Mouse (Mus musculus): ENCODE measurements around the gene Slc1a7. TPM values are rescaled to one million over a fixed set of nuclear protein-coding genes. Genes with fewer than 3 reads are reported as not detected.

The Slc1a7 gene
- polyA plus RNA-seq, 1 experiment from 2014 or later, result not detected

DNA sequence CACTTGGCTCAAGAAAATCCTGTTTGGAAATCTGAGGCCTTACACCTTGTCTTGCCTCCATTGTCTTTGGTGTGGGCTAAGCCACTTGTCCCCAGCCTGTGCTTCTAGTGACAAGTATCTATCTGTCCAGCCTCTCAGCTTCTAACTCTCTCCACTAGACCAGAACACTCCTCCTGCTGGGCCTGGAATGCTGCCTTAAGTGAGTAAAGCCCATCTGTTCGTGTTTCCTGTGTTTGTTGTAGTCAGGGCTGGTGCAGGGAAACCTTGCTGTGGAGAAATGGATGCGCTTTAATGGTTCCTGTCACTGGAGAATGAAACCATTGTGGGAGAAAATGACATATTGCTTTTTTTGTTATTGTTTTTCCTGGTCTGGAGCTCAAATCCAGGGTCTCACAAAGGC, 11.4 kb downstream of the Slc1a7 start:
- H3K4me2 ChIP-seq (ENCODE audit: low read depth, low read length), result no peak overlapping the region
- no peak overlapping the region for H3K4me3 ChIP-seq (ENCODE audit: low read depth, low read length)
- no peak overlapping the region for H3K27ac ChIP-seq (ENCODE audit: low read depth)
- H3K27me3 ChIP-seq (ENCODE audit: insufficient read depth, low read length), result no peaks in the 10 kb centered on the region
- ATAC-seq (no peak), DNase-seq (no peak)
- TF ChIP-seq CTCF (IDR thresholded peaks at IDR 0.05; ENCODE audit: low read depth) (no peak), EP300 (IDR thresholded peaks at IDR 0.05; ENCODE audit: low read depth) (no peak)
- no peaks in the 10 kb centered on the region for H3K36me3 ChIP-seq (replicated peaks; ENCODE audit: insufficient read depth, low read length)
- H3K4me1 ChIP-seq (ENCODE audit: insufficient read depth), result no peaks in the 10 kb centered on the region
- no peak overlapping the region for H3K9ac ChIP-seq (replicated peaks)
- H3K9me3 ChIP-seq (ENCODE audit: low read length), result no peaks in the 10 kb centered on the region
- WGBS (ENCODE audit: insufficient replicate concordance), result 54% methylated on average over 2 of the region's 2 CpGs

DNA sequence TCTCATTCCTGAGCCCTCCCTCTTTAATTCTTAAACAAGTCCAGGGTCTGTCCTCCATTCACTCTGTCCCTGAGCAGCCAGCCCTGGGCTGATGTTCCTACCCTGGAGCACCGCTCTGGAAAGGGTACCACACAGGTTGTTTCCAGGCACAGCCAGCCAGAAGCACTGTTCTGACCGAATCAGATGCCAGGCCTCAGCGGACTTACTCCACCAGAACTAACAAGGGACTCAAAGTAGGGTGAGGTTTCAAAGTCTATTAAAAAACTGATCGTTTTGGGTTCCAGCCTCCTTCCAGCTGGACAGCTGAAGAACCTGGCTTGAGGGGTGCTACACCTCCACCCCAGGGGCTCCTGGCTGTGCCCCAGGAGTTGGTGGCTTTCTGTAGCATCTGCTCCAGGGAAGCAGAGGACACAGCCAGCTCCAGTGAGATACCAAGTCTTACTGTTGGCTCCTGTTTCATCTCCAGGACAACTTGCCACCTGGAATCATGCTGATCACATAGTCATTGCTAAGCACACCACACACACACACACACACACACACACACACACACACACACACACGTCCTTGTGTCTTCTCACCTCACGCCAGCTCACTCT, 12.0 kb downstream of the Slc1a7 start:
- DNase-seq, result no peak
- H3K27ac ChIP-seq (ENCODE audit: low read depth), result no peak overlapping the region
- H3K9ac ChIP-seq (replicated peaks), result no peak overlapping the region
- no peak overlapping the region for H3K4me3 ChIP-seq (ENCODE audit: low read depth, low read length)
- H3K9me3 ChIP-seq (ENCODE audit: low read length), result no peaks in the 10 kb centered on the region
- WGBS (ENCODE audit: insufficient replicate concordance), result 82% methylated on average over 6 of the region's 6 CpGs
- no peaks in the 10 kb centered on the region for H3K36me3 ChIP-seq (replicated peaks; ENCODE audit: insufficient read depth, low read length)
- TF ChIP-seq CTCF (IDR thresholded peaks at IDR 0.05; ENCODE audit: low read depth) (no peak), EP300 (IDR thresholded peaks at IDR 0.05; ENCODE audit: low read depth) (no peak)
- no peaks in the 10 kb centered on the region for H3K4me1 ChIP-seq (ENCODE audit: insufficient read depth)
- H3K27me3 ChIP-seq (ENCODE audit: insufficient read depth, low read length), result no peaks in the 10 kb centered on the region
- H3K4me2 ChIP-seq (ENCODE audit: low read depth, low read length), result no peak overlapping the region
- no peak for ATAC-seq

DNA sequence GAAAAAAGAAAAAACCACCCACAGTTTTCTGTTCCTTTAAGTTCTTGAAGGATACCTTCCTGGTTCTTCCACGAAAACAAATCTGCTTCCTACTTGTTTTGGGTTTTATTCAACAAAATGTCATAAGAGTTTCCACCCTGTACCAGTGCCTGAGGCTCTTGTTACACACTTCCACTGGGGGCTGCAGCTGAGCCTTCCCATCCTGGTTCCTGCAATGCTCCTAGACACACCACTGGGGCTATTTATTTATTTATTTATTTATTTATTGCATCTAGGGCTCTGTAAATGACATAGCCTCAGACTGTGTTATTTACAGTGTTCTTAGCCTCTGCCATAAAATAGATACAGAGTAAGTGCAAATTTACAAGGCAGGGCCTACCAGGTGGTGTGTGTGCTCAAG, 15.6 kb downstream of the Slc1a7 start:
- 73% methylated on average over 1 of the region's 1 CpGs for WGBS (ENCODE audit: insufficient replicate concordance)
- TF ChIP-seq EP300 (IDR thresholded peaks at IDR 0.05; ENCODE audit: low read depth), result no peak
- no peak for TF ChIP-seq CTCF (IDR thresholded peaks at IDR 0.05; ENCODE audit: low read depth)
- H3K27ac ChIP-seq (ENCODE audit: low read depth), result no peak overlapping the region
- no peaks in the 10 kb centered on the region for H3K27me3 ChIP-seq (ENCODE audit: insufficient read depth, low read length)
- no peak overlapping the region for H3K9ac ChIP-seq (replicated peaks)
- no peak overlapping the region for H3K4me3 ChIP-seq (ENCODE audit: low read depth, low read length)
- no peak for DNase-seq
- H3K9me3 ChIP-seq (ENCODE audit: low read length), result no peaks in the 10 kb centered on the region
- H3K4me1 ChIP-seq (ENCODE audit: insufficient read depth), result no peaks in the 10 kb centered on the region
- no peak for ATAC-seq
- H3K36me3 ChIP-seq (replicated peaks; ENCODE audit: insufficient read depth, low read length), result no peaks in the 10 kb centered on the region
- H3K4me2 ChIP-seq (ENCODE audit: low read depth, low read length), result no peak overlapping the region

DNA sequence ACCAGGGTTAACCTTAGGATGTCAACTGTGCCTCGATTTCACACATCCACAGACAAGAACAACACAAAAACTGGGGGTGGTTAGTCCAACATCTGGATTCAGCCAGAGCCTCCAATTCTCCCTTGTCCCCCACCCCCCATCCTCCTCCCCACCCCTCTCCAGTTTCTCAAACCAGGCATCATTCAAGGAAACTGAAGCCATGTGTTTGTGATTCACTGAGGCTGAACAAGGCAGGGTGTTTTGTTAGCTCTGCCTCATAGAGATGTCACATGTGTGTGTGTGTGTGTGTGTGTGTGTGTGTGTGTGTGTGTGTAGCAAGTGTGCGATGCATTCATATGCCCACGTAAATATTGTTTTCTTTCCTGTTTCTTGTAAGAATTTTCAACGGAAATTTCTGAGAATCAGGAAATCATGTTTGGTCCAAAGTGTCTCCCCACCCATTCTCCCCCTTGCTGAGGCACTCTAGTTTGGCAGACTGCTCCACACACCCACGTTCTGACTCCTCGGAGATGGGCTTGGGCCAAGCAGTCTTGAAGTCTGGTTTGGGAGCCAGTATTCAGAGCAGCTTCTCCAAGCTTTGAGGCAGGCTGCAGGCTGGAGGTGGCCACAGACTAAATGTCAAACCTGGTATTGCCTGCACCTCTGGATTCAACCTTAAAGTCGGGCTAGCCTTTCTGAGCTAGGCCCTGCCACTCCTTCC, 16.3 kb downstream of the Slc1a7 start:
- Histone ChIP-seq H3K9ac (replicated peaks) (no peak overlapping the region), H3K36me3 (replicated peaks; ENCODE audit: insufficient read depth, low read length) (no peaks in the 10 kb centered on the region), H3K4me3 (ENCODE audit: low read depth, low read length) (no peak overlapping the region), H3K4me2 (ENCODE audit: low read depth, low read length) (no peak overlapping the region), H3K4me1 (ENCODE audit: insufficient read depth) (no peaks in the 10 kb centered on the region), H3K9me3 (ENCODE audit: low read length) (no peaks in the 10 kb centered on the region), H3K27me3 (ENCODE audit: insufficient read depth, low read length) (no peaks in the 10 kb centered on the region), H3K27ac (ENCODE audit: low read depth) (no peak overlapping the region)
- TF ChIP-seq CTCF (IDR thresholded peaks at IDR 0.05; ENCODE audit: low read depth) (no peak), EP300 (IDR thresholded peaks at IDR 0.05; ENCODE audit: low read depth) (no peak)
- ATAC-seq (no peak), DNase-seq (no peak)
- 64% methylated on average over 7 of the region's 7 CpGs for WGBS (ENCODE audit: insufficient replicate concordance)

DNA sequence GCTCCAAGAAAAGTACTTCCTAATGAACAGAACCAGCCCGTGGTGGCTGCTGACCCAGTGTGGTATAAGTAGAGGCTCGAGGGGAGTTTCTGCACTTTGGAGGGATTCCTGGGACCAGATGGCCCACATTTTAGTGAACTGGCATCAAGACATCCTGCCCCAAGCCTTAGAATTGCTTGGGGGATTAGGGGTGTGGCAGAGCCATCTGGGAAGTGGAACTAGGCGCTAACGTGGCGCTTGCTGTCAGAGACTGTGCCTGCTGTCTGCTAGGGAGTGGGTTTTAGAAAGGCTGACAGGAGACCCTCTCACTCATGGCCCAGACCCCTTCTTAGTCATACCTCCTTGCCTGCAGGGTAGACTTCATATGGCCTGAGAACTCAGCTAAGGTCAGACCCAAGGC, 17.7 kb downstream of the Slc1a7 start:
- Histone ChIP-seq H3K36me3 (replicated peaks; ENCODE audit: insufficient read depth, low read length) (no peaks in the 10 kb centered on the region), H3K9me3 (ENCODE audit: low read length) (no peaks in the 10 kb centered on the region), H3K27me3 (ENCODE audit: insufficient read depth, low read length) (no peaks in the 10 kb centered on the region), H3K9ac (replicated peaks) (no peak overlapping the region), H3K27ac (ENCODE audit: low read depth) (no peak overlapping the region), H3K4me1 (ENCODE audit: insufficient read depth) (no peaks in the 10 kb centered on the region), H3K4me2 (ENCODE audit: low read depth, low read length) (no peak overlapping the region), H3K4me3 (ENCODE audit: low read depth, low read length) (no peak overlapping the region)
- ATAC-seq (no peak), DNase-seq (no peak)
- WGBS (ENCODE audit: insufficient replicate concordance), result 75% methylated on average over 5 of the region's 5 CpGs
- TF ChIP-seq EP300 (IDR thresholded peaks at IDR 0.05; ENCODE audit: low read depth) (no peak), CTCF (IDR thresholded peaks at IDR 0.05; ENCODE audit: low read depth) (no peak)

DNA sequence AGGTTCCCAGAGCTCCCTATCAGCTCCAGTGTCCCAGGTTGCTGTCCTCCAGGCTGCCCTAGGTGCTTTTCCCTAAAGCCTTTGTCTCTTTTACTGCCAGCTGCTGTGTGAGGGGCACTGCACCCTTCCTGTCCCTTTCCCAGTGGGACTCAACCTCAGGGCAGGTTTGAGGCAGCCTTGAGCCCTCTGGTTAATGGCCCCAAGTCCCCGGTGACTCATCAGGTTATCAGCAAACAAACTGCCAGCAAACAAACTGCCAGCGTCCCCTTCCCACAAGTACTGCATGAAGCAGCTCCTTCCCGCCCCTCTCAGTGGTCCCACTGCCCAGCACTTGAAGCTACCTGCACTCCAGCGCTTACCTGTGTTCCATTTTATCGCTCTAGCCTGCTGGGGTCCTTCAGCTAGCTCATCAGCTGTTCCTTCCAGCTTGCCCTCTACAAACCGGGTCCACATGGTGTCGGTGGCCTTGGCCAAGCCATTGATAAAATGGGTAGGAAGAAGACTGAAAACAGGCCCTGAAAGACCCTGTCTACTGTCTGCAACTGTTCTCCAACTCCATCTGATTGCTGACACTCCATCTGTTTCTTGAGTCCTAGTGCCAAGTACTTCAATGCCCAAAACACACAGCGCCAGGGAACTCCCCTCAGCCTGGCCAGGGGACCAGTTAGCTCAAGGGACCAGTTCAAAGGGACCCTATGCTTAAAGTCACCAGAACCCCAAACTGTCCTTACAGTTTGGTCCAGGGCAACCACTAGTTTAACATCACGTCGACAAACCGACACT, 18.4 kb downstream of the Slc1a7 start:
- Histone ChIP-seq H3K36me3 (replicated peaks; ENCODE audit: insufficient read depth, low read length) (no peaks in the 10 kb centered on the region), H3K4me1 (ENCODE audit: insufficient read depth) (no peaks in the 10 kb centered on the region), H3K4me3 (ENCODE audit: low read depth, low read length) (no peak overlapping the region), H3K27ac (ENCODE audit: low read depth) (no peak overlapping the region), H3K4me2 (ENCODE audit: low read depth, low read length) (no peak overlapping the region), H3K9me3 (ENCODE audit: low read length) (no peaks in the 10 kb centered on the region), H3K9ac (replicated peaks) (no peak overlapping the region), H3K27me3 (ENCODE audit: insufficient read depth, low read length) (no peaks in the 10 kb centered on the region)
- TF ChIP-seq EP300 (IDR thresholded peaks at IDR 0.05; ENCODE audit: low read depth) (no peak), CTCF (IDR thresholded peaks at IDR 0.05; ENCODE audit: low read depth) (no peak)
- 69% methylated on average over 11 of the region's 11 CpGs for WGBS (ENCODE audit: insufficient replicate concordance)
- ATAC-seq, result no peak
- DNase-seq, result no peak
